Mouse (Mus musculus) testis, postnatal 10 days (tissue): ENCODE results near the gene Gm10057.
"Not testable (repeated sequence)": the region's sequence is repeated elsewhere in the genome, so short reads cannot be mapped to it uniquely, and the experiment has no call there.

Experiments
- DNase-seq: peaks from one replicate; pipeline ENCODE4 v3.0.0; 2021; ENCODE audit warnings: low spot score

Gene Gm10057

GRCm38 (mm10) chrX:154054939-154055338 lies at the start of gene Gm10057:
Gm10057 (minus strand) TSS chrX:154055039.
- DNase-seq = not testable (repeated sequence)

DNA sequence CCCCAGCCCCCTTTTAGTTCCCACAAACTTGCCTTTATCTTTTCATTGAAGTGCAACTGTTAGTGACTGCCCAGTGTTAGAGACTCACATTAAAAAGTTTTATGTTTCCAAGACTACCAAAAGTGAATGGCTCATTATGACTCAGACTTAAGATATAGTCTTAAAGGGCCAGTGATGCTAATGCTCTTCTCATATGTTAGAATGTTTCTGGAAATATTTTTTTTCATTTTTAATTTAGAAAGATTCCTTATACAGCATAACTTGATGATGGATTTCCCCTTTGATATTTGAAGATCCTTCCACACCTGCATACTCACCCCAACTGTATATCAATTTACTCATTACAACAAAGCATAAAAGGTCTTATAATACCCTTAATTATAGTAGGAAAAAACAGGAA lies 21.1 kb downstream of the Gm10057 start, which contains the start of gene 4921511M17Rik:
Gene 4921511M17Rik, minus strand, starts transcription at position 101 of the 400 bp plus-strand sequence.
- not testable (repeated sequence) for DNase-seq

GRCm38 (mm10) chrX:154012540-154012939 lies 42.3 kb downstream of the Gm10057 start, which contains the start of gene Samt1:
Samt1 (minus strand) TSS chrX:154012640.
- DNase-seq = not testable (repeated sequence)
